Mouse (Mus musculus) heart, embryonic 11.5 days (tissue): ENCODE measurements around the gene Reps1. TPM values are rescaled to one million over a fixed set of nuclear protein-coding genes. Genes with fewer than 3 reads are reported as not detected.
A peak's percentile ranks its signal among the peaks of the same experiment; 100 is the strongest.

Experiments used
- ATAC-seq: fragments of 200-750 bp; cut with Nextera tagmentation; replicated peaks from 2 replicates; pipeline ENCODE4 v1.8.0; 2017; ENCODE audit warnings: moderate library complexity; ENCODE audit not compliant: insufficient number of reproducible peaks, low FRiP score, low TSS enrichment
- H3K27ac ChIP-seq: fragments of 300-500 bp; sonication (generic); 2 replicates; pipeline ENCODE4 v1.5.1; 2014; ENCODE audit warnings: mild to moderate bottlenecking, low read depth, low read length
- H3K27me3 ChIP-seq: fragments of 300-500 bp; sonication (generic); 2 replicates; pipeline ENCODE4 v1.6.1; 2014; ENCODE audit warnings: mild to moderate bottlenecking, low read length, mixed read lengths; ENCODE audit not compliant: control insufficient read depth, insufficient read depth
- H3K36me3 ChIP-seq: fragments of 300-500 bp; sonication (generic); 2 replicates; pipeline ENCODE4 v1.6.1; 2014; ENCODE audit warnings: mild to moderate bottlenecking, low read length, moderate library complexity, mixed read lengths; ENCODE audit not compliant: control insufficient read depth, insufficient read depth
- H3K4me1 ChIP-seq: fragments of 300-500 bp; sonication (generic); 2 replicates; pipeline ENCODE4 v1.6.1; 2014; ENCODE audit warnings: low read length; ENCODE audit not compliant: control insufficient read depth, insufficient read depth
- H3K4me2 ChIP-seq: fragments of 300-500 bp; sonication (generic); 2 replicates; pipeline ENCODE4 v1.6.1; 2014; ENCODE audit warnings: mild to moderate bottlenecking, moderate library complexity
- H3K4me3 ChIP-seq: fragments of 300-500 bp; sonication (generic); 2 replicates; pipeline ENCODE4 v1.5.1; 2014; ENCODE audit warnings: low read depth, low read length
- H3K9ac ChIP-seq: fragments of 300-500 bp; sonication (generic); 2 replicates; pipeline ENCODE4 v1.6.1; 2014; ENCODE audit warnings: mild to moderate bottlenecking, low read depth, low read length, moderate library complexity
- H3K9me3 ChIP-seq: fragments of 300-500 bp; sonication (generic); replicated peaks from 2 replicates; pipeline ENCODE4 v1.6.1; 2016; ENCODE audit warnings: low read length; ENCODE audit not compliant: control insufficient read depth
- WGBS: fragments of 180-500 bp; shearing (Covaris S2); extraction: QIAGEN DNeasy Blood & Tissue Kit; methylation state at CpG from one replicate; pipeline ENCODE4 v1.1.7; 2014; ENCODE audit not compliant: insufficient replicate concordance; 5-methylcytosine and 5-hydroxymethylcytosine counted together
- polyA plus RNA-seq: library from polyadenylated mRNA; unstranded; fragments of >200 nt; fragmentation: Nextera tagmentation; extraction: Ambion mirVana; gene quantifications from 2 replicates; pipeline ENCODE4 v1.2.1, GENCODE M21; 2014

Reps1 gene
- polyA plus RNA-seq, 1 experiment from 2014 or later = 20.3 TPM

DNA sequence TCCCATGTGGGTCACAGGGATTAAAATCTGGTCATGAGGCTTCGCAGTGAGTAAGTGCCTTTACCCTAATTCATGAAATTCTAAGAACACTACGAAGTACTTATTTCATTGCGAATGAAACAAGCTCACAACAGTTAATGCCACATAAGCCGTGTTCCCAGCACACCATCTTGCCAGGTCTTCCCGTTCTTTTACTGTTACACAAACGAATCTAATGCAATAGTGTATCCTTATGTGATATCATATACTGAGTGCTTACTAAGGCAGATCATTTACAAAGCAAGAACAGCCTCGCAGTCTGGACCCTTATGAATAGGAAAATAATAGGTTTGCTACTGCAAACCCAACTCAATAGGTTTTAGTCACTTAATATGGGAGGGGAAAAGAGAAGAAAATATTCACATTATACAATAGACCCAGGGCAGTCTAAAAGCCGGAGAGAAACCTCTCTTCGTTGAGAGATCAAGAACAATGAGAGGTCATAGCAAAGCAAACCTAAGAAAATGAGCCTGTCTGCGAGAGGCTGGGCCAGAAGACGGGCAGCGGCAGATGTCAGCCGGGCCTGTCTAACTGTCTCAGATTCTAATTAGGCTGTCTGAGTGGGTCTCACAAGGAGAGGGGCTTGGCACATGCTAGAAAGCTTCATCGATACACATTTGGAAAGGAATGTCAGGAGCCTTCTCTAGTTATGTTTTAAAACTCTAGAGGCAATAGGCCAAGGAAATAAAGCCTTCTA is 33.9 kb upstream of the Reps1 start:
- Histone ChIP-seq H3K36me3 (peaks cover 10% of the 10 kb centered on the region), H3K4me1 (peaks cover 7% of the 10 kb centered on the region; the same call in 1 of the 2 replicates), H3K4me3 (peak overlapping the region; percentile 61), H3K4me2 (peak overlapping the region; percentile 59), H3K27me3 (no peaks in the 10 kb centered on the region), H3K9ac (peak overlapping the region; percentile 79), H3K9me3 (no peaks in the 10 kb centered on the region), H3K27ac (peak overlapping the region; percentile 98)
- WGBS = 42% methylated on average over 14 of the region's 14 CpGs
- ATAC-seq = no peak

DNA sequence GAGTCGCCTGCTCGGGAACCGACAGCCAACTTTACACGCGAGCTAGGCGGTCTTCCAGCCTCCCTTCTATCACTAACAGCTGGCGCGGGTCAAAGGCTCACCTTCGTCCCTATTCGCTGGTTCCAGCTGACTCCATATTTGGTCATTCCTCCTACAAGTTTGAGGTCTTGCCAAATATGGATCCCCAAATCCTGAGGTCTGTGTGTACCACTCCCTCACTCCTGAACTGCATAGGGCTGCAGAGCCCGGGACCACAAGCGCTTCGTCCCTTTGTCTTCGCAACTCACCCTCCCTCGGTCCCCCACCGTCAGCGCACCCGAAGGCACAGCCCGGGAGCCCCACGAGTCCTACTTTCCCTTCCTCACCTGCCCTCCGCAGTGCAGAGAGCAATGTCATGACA is 33.3 kb upstream of the Reps1 start:
- H3K4me2 ChIP-seq = peak overlapping the region; percentile 59
- peak; percentile 85 for ATAC-seq
- peak overlapping the region; percentile 98 for H3K27ac ChIP-seq
- 0% methylated on average over 21 of the region's 21 CpGs for WGBS
- H3K9ac ChIP-seq = peak overlapping the region; percentile 79
- H3K27me3 ChIP-seq = no peaks in the 10 kb centered on the region
- peaks cover 7% of the 10 kb centered on the region for H3K36me3 ChIP-seq
- H3K4me1 ChIP-seq = peaks cover 7% of the 10 kb centered on the region; the same call in 1 of the 2 replicates
- H3K9me3 ChIP-seq = no peaks in the 10 kb centered on the region
- peak overlapping the region; percentile 61 for H3K4me3 ChIP-seq

DNA sequence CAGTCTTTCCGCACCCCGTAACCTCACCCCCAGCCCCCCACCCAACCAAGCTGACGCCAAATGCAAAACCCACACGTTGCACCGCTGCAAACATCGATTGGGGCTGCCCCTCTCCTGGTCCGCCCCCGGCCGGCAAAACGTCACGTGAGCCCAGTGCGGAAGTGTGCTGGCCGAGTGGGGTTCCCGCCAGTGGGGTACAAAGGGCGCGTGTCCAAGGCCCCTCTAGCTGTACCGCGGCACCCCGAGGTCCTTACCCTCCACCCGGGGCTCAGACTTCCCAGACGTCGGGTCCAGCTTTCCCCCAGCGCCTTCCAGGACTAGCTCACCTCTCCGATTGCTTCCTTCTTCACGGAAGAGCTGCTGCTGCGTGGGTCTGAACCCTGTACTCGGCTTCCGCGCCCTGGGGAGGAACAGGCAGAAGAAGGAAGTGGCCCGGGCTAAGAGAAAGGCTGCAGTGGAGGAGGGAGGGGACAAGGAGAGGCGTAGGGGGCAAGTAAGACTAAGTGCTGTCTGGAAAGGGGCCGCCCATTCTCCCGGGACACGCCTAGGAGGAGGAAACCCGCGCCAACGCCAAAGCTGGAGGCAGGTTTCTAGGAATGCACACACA is 32.8 kb upstream of the Reps1 start, which contains the start of gene Abracl:
Gene Abracl (minus strand): TSS at position 548 of the 607 bp plus-strand sequence.
- peak within 1 kb of the TSS; percentile 79 for H3K9ac ChIP-seq
- 2% methylated on average over 37 of the region's 37 CpGs for WGBS
- peak; percentile 95 for ATAC-seq
- H3K4me1 ChIP-seq = peaks cover 7% of the 10 kb centered on the region; the same call in 1 of the 2 replicates
- H3K4me3 ChIP-seq = peak within 1 kb of the TSS; percentile 61
- H3K27ac ChIP-seq = peak within 1 kb of the TSS; percentile 98
- peaks cover 4% of the 10 kb centered on the region for H3K36me3 ChIP-seq
- no peaks in the 10 kb centered on the region for H3K9me3 ChIP-seq
- H3K4me2 ChIP-seq = peak within 1 kb of the TSS; percentile 59
- H3K27me3 ChIP-seq = no peaks in the 10 kb centered on the region

DNA sequence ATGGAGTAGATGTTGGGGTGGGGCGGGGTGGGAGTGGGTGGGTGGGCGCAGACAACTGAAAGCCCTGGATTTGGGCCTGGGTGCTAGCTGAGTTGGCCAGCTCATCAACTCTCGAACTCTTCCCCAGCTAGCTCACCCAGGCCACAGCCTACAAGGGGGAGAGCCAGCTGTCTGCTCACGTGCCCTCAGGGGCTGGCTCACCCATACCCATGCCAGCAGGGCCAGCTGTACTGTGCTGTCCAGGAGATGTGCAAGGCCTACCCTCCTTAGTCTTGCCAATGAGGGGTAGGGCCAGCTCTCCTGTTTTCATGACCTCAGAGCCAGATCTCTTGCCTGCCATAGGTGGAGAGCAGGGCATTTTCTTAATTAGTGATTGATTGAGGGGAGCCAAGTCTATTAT is 21.3 kb upstream of the Reps1 start:
- no peak overlapping the region for H3K9ac ChIP-seq
- H3K9me3 ChIP-seq = no peaks in the 10 kb centered on the region
- no peak overlapping the region for H3K4me2 ChIP-seq
- no peaks in the 10 kb centered on the region for H3K36me3 ChIP-seq
- 91% methylated on average over 4 of the region's 4 CpGs for WGBS
- H3K4me1 ChIP-seq = no peaks in the 10 kb centered on the region
- H3K4me3 ChIP-seq = no peak overlapping the region
- H3K27me3 ChIP-seq = no peaks in the 10 kb centered on the region
- H3K27ac ChIP-seq = no peak overlapping the region
- no peak for ATAC-seq

DNA sequence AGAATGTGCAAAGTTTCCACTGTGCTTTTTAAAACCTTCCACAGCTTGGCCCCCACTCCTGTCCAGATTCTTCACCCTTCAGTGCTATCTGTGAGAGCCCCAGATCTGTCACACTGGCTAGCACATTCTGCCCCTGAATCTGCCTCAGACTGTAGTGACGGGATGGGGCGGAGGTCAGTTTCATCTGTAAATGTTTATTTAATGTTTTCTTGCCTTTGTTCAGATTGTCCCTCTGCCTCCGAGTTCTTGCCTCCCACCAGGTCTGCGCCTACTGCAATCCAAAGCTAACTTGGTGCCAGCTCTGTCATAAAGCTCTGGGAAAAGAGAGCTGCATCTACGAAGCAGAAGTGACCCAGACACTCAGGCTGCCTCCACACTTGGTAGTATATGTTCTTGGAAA is 18.8 kb upstream of the Reps1 start:
- Histone ChIP-seq H3K9me3 (no peaks in the 10 kb centered on the region), H3K9ac (no peak overlapping the region), H3K4me1 (no peaks in the 10 kb centered on the region), H3K27ac (no peak overlapping the region), H3K27me3 (no peaks in the 10 kb centered on the region), H3K4me3 (no peak overlapping the region), H3K4me2 (no peak overlapping the region), H3K36me3 (no peaks in the 10 kb centered on the region)
- no peak for ATAC-seq
- WGBS = 55% methylated on average over 5 of the region's 5 CpGs

DNA sequence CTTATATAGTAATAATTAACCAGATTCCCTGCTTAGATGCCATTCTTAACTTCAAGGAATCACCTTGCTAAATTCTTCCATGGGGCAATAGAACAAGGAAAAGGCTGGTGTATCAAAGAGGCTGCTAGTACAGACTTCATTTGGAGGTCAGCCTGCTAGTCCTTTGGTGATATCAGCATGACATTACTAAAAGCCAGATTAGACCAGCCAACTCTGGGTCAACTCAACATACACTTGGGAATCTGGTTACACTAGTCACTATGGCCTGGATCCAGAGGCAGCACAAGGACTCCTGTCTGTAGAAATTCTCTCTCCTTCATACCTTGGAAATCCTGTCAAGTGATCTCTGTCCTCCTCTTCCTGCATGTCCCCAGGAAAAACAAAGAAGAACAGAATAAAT is 9.3 kb upstream of the Reps1 start:
- H3K9ac ChIP-seq = no peak overlapping the region
- no peaks in the 10 kb centered on the region for H3K27me3 ChIP-seq
- no peak for ATAC-seq
- H3K9me3 ChIP-seq = no peaks in the 10 kb centered on the region
- no peaks in the 10 kb centered on the region for H3K36me3 ChIP-seq
- 0 out of 2 replicates have a peak, but pooled peaks cover 3% of the 10 kb centered on the region for H3K4me1 ChIP-seq
- no peak overlapping the region for H3K4me3 ChIP-seq
- H3K4me2 ChIP-seq = no peak overlapping the region
- no peak overlapping the region for H3K27ac ChIP-seq

DNA sequence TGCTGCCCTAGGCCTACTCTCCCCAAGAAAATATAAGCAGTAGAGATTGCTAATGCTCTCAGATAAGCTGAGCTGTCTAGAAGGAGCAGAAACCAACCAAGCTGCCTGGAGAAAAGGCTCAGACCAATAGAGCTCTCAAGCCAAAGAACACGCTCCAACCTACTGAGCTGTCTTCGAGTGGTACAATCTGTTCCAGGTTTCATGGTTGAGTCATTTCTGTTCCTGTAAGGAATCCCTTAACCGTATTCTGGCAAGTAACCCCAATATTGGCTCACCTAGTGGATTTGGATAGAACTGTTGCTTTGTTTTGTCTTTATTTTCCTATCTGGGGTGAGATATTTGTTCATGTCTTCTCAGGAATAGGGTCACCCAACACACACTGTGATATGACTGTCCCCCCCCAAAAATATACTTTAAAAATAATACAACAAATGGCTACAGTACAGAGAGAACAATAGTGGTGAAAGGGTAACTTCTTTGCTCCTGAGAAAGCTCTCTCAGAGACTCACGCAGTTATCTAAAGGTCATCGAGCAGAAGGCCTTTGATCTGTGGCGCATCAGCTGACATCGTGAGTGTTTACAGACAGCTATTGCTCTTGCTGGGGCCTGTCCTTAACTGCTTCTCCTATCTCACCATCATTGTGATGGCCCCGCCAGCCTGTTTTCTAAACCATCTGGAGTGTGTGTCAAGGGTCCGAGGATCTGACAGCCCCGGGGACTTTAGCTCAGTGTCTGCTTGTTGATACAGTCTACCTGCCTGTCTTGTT is 8.1 kb upstream of the Reps1 start:
- Histone ChIP-seq H3K27ac (no peak overlapping the region), H3K9ac (no peak overlapping the region), H3K36me3 (no peaks in the 10 kb centered on the region), H3K4me3 (no peak overlapping the region), H3K4me1 (peaks cover 3% of the 10 kb centered on the region; the same call in 1 of the 2 replicates), H3K4me2 (no peak overlapping the region), H3K27me3 (no peaks in the 10 kb centered on the region), H3K9me3 (no peaks in the 10 kb centered on the region)
- ATAC-seq = no peak
- 46% methylated on average over 10 of the region's 10 CpGs for WGBS

DNA sequence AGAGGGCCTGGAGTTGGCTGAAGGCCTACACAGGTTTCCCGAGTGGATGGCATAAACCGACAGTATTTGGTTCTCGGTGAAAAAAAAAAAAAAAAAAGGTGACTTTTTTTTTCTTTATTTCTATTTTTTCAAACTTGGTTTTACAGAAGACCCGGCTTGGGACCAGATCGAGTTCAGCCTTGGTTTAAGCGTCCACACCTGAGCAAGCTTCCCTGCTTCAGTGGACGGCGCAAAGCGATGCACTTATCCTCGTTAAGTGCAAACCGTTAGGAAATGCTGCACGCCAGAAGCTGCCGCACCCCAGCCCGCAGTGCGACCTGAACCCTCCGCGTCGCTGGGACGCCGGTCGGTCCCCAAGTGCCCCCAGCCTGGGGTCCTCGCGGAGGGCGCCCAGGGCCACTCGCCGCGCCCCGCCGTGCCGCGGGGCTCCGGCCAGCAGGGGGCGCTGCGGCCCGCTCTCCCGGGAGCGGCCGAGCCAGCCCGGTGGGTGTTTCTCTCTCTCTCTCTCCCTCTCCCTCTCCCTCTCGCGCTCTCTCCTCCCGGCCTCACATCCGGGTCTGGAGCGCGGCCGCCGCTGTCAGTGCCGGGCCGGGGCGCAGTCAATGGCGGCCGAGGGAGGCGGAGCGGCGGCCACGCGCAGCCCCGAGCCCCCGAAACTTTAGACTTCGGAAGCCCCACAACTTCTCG is 509 bp upstream of the Reps1 start:
- Histone ChIP-seq H3K4me1 (peaks cover 16% of the 10 kb centered on the region), H3K9me3 (no peaks in the 10 kb centered on the region), H3K4me3 (peak overlapping the region; percentile 84), H3K9ac (peak overlapping the region; percentile 91), H3K36me3 (no peaks in the 10 kb centered on the region), H3K4me2 (peak overlapping the region; percentile 79), H3K27me3 (no peaks in the 10 kb centered on the region), H3K27ac (peak overlapping the region; percentile 90)
- ATAC-seq = peak; percentile 94
- 3% methylated on average over 50 of the region's 61 CpGs for WGBS
